Mouse (Mus musculus) cerebellum, adult 11-12 months (tissue): ENCODE data around the gene Rpn2.

ENCODE experiments used
- DNase-seq: peaks from one replicate; pipeline ENCODE4 v3.0.0; 2022

Rpn2 gene

DNA sequence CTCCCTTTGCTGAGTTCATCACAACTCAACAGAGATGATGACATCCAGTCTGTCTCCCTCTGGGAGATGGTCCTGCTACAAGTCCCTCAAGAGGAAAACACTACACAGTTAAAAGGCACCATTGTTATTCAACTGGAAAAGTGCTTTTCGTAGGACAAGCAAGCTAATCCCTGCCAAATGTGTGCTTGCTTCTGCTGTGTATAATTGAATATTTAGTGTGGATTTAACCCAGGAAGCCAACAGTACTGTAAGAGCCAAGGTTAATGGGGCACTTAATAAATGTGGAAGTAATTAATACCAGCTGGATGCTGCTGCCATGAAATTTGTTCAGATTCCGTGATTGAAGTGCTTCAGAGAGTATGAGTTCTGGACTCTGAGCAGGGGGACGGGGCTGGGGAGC is 75.3 kb downstream of the Rpn2 start:
- no peak for DNase-seq

DNA sequence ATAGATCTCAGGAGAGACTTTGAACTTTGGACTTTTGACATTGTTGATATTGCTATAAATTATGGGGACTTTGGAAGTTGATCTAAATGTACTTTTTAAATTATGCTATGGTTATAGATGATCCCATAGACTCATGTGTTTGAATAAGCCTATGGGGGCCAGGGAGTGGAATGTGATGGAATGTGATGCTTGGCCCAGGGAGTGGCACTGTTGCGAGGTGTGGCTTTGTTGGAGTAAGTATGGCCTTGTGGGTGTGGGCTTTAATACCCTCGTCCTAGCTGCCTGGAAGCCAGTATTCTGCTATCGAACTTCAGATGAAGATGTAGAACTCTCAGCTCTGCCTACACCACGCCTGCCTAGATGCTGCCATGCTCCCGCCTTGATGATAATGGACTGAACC is 81.2 kb downstream of the Rpn2 start:
- no peak for DNase-seq

DNA sequence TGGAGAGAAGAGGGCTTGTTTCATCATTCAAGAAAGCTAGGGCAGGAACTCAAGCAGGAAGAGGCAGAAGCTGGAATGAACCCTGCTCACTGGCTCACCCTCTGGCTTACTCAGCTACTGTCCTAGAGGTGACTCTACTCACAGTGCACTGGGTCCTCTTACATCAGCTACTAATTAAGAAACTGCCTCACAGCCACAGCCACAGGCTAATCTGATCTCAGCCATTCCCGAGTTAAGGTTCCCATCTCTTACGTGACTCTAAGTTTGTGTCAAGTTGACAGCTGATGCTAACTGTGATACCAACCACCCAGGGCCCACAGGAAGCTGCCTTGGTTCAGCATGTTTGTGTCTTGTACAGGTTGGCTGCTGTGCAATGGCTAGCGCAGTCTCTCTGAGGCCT is 84.2 kb downstream of the Rpn2 start:
- no peak for DNase-seq

DNA sequence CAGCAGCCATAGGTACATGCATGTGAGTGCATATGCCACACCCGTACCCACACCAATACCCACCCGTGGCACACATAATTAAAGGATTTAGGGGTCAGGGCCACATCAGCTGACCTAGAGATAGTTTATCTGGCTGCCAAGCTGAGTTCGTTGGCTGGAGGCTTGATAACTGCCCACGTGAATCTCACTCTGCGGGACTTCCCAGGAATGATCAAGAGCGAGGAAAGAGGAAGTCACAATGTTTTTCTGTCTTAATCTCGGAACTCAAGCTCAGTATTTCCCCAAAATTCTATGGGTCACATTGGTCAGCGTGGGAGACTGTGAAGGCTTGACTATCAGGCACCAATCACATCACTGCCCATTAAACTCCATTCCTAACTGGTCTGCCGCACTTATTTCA is 87.9 kb downstream of the Rpn2 start:
- no peak for DNase-seq

DNA sequence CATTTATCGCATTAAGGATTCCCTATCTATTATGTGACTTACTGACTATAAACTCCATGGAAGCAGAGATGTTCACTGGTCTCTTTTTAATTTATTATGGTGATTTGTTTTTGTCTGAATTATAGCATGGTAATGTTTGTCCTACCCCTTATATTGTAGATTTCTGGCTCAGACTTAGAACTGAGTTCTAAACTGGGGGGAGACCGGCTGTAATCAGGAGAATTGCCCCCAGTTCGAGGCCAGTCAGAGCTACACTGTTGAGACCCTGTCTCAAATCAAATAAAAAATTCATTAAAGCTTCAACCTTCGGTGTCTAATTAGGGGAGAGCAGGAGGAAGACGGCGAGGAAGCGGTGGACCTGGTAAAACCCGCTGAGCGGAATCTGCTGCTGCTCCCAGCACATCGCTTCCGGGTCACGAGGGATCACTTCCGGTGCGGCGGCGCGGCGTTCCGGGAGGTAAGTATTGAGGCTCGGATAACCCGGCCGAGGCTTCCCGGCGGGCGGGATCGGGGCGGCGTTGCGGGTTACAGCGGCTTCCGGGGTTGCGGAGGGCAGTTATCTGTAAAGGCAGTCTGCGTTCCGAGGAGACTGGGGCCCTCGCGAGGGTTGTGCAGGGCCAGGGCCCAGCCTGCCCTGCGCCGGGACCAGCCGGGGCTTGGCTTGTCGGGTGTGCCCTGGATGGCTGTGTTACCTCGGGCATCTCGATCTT is 88.5 kb downstream of the Rpn2 start, which contains the start of gene Manbal:
Gene Manbal, plus strand, starts transcription at position 411 of the 710 bp plus-strand sequence.
- peak; percentile 90 for DNase-seq

DNA sequence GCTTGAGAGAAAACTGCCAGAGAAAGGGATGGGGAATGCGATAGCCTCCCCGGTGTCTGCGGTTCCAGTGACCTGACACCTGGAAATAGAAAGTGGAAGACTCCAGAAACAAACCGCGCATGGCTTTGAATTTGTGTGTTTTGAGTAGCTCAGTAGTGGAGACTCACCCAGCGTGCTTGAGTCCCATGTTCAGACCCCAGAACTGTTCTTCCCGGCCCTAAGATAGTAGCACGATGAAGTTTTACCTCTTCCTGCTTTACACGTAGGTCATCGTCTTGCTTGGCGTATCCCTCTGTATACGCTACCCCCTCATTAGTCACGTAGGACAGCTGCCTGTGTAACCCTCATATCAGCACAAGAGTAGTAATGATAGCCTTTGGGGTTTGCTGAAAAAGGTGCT is 89.2 kb downstream of the Rpn2 start:
- no peak for DNase-seq

DNA sequence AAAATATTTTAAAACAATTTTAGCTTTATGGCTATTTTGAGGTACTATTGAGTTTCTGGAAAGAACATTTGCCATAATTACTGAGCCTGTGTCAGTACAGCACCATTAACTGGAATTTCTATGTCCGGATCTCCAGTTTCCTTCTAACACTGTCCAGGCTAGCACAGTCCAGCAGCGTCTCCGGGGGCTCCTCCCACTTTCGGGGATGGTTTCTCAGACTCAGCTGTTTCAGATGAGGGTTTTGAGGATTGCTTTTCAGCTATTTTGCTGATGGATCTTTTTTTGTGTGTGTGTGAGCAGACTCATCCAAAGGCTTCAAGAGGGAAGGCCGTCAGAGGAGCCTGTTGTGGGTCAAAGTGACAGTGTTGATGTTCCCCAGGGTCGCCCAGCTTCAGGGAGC is 92.9 kb downstream of the Rpn2 start:
- DNase-seq = no peak

DNA sequence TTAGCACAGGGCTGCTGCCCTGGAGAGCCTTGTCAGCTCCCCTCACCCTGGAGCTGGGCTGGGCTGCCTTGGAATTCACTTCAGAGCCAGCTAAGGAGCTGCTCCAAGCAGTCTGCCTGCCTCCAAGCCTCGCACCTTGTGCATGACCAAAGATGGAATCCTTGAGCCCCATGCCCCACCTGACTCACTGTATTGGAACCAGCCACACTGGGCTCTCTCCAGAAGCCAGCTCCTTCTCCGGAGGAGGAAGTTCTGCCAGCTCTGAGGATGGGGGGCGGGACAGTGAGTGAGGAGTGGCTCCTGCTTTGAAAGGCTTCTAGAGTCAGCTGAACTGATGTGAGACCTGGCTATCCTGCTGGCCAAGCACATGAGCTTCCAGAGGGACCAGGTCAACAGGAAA is 94.9 kb downstream of the Rpn2 start:
- DNase-seq = no peak

DNA sequence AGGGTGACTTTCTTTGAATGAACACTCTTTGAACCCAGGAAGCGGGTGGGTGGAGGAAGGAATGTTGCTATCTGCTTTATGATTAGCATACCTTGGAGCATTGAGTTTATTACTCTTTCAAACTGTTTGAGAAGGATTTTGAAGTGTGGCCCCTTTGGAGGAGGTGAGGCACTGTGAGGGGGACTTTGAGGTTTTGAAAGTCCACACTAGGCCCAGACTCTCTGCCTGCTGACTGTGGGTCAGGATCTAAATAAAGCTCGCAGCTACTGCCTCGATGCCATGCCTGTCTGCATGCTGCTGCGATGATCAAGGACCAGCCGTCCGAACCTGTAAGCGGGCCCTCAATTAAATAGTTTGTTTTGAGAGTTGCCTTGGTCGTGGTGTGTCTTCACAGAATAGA is 96.2 kb downstream of the Rpn2 start:
- no peak for DNase-seq
